Mouse (Mus musculus) embryo, embryonic 10.5 days (tissue): Measurements from ENCODE around the gene Coq7.

Source experiments
- DNase-seq: peaks from one replicate; pipeline ENCODE4 v3.0.0-alpha.2; 2015; ENCODE audit warnings: low spot score

The Coq7 gene

DNA sequence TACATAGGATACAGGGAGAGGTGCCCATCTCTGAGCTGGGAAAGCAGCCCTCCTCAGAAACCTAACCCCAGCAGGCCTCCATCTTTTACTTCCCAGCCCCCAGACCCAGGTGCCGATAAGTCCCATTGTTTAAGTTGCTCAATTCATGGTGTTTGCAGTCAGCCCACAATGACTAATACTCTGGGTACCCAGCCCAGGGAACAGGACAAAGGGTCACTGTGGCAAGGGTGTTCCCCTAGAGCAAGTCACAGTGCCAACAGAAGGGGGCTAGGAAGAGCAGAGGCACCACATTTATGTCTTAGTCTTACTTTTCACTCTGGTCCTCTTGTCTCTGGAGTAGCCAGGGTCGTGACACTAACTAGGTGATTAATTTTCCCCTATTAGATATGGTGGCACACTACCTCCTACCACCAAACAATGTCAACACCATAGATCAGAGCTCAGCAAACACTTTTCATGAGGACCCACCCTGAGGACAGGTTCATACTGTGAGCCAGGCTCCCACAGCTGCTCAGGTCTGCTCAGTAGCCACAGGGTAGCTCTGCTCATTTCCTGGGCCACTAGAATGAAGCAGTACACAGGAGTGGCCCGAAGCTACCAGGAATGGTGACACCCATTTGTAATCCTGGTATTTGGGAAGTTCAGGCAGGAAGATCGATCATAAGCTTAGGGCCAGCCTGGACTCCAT lies 38.1 kb downstream of the Coq7 start:
- no peak for DNase-seq

DNA sequence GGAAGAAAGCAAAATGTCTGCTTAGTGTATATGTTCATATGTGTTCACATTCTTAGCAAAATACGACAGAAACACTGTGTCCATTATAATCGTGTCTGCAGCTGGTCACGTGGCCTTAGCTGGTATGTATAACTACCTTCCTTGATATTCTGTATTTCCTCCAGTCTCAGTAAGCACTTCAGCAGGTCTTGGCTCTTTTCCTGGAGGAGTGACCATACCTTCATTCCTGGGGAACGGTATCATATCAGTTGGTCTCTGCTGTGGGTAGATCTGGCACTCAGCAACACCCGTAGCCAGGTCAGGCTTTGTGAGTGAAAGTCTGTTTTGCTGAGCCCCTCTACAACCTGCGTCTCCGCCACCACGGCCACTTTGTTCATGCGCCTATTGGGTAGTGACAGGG lies 39.3 kb downstream of the Coq7 start:
- DNase-seq, result no peak

DNA sequence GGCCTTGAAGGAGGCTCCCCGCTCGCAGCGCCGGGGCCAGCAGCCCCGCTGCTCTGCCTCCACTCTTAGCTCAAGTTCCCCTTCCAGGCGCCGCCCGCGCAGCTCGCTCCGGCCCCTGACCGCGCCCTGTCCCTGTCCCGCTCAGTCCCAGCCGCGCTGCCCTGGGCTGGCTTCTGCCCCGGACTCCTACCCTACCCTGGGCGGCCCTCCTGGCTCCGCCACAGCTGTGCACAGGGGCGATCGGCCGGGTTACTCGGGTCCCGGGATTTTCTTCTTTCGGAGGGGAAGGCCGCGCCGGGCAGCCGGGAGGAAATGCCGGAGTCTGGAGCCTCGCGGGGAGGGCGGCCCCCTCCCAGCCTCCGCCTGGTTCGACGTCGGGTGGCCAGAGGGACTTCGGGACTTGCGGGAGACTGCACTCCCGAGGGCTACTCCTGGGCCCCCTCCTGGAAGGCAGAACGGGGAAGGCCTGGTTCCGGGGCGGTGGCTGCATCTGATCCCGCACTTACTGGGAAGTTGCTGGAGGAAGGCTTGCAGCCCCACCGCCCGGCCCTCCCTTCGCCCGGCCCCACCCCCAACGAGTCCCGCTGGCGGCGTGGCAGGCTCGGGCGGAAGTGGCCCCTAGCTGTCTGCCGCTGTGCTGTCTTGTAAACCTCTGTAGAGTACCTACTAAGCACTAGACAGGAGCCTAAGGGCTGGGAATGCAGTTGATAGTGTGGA lies 41.6 kb downstream of the Coq7 start, which contains the start of gene Itpripl2:
TSS of gene Itpripl2 (minus strand) at position 545 of the 717 bp plus-strand sequence.
- DNase-seq, result peak; percentile 74

DNA sequence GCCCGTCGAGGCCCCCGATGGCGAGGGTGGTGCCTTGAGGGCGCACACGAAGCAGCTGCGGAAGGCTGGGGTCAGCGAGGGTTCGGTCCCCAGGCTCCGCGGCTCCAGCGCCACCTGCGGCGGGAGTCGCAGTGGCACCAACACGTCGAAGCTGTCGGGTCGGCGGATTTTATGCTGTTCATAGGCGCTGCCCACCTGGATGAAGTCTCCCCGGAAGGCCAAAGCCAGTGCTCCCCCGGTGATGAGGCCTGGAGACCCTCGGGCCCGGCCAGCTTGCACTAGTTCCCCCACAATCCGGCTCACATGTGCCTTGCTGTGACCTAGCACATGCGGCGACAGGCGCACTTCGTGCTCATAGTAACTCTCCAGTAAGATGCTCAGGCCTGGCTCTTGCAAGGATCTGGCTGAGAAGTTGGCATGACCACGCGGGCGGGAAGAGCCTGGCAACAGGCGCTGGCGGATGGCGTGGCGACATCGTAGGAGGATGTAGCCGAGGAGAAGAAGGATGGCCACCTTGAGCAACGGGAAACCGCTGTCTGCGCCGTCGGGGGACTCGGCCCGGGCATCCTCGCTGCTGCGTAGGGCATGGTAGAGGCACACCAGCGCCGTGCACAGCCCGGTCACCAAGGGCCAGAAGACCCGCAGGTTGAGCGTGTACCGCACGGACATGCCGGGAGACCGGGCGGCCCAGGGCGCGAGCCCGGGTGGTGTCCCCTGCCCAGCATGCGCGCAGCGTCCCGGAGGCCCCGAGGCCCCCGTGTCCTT lies 42.3 kb downstream of the Coq7 start:
- DNase-seq, result peak; percentile 44

GRCm38 (mm10) chr7:118489706-118490665 lies 43.2 kb downstream of the Coq7 start:
- no peak for DNase-seq

DNA sequence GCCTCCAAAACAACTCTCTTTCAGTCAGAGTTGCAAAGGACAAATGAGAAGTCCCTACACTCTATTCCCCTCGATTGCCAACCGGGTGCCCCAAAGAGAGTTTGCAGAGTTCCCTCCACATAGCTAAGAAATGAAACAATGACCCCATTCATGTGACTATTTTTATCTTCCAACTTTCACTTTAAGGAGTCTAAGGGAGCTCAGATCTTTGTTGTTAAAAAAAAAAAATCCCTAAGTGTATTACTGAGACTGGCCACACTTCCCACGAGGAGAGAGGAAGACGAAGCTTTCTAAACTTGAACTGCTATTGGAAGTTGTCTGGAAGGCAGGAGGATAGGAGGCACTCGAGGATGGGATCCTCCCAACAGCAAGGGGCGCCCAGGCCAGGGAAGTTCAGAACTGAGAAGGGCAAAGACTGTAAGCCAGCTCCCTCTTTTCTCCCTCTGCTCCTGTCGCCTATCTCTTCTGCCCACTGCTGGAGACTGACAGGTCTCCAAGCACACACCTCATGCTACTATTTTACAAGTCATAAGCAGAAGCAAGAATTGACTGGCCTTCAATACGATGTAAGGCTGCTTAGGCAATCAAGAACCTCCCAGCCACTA lies 45.0 kb downstream of the Coq7 start:
- no peak for DNase-seq

GRCm38 (mm10) chr7:118486917-118487316 lies 46.2 kb downstream of the Coq7 start:
- no peak for DNase-seq

DNA sequence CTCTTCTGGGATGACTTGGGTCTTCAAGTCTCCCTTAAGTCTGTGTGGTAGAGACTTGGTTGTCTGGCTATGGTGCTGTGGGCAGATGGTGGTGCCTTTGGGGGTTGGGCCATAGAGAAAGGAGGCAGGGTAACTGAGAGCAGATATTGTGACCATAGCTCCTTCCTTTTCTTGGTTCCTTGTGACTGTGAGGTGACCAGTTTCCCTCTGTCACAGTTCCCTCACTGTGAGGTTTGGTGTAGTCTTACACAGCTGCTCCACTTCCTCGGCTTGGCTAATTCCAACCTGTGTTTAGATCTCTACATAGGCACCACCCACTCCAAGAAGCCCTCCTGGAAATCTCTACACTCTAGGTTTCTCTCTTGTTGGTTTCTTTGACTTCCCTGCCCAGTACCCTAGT lies 49.2 kb downstream of the Coq7 start:
- DNase-seq, result no peak

DNA sequence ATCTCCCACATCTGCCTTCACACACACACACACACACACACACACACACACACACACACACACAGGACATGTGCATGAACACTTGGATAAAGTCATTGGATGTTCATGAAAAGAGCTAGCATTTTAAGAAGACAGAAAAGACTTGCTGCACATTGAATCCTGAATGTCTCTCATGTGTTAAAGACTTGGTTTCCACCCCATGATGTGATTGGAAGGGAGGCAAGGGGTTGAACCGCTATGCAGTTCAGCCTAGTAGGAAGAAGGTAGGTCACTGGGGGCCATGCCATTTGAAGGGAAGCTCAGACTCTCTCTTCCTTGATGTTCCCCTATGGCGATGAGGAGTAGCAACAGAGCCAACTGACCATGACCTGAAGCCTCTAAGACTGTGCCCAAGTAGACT lies 51.2 kb downstream of the Coq7 start:
- no peak for DNase-seq

DNA sequence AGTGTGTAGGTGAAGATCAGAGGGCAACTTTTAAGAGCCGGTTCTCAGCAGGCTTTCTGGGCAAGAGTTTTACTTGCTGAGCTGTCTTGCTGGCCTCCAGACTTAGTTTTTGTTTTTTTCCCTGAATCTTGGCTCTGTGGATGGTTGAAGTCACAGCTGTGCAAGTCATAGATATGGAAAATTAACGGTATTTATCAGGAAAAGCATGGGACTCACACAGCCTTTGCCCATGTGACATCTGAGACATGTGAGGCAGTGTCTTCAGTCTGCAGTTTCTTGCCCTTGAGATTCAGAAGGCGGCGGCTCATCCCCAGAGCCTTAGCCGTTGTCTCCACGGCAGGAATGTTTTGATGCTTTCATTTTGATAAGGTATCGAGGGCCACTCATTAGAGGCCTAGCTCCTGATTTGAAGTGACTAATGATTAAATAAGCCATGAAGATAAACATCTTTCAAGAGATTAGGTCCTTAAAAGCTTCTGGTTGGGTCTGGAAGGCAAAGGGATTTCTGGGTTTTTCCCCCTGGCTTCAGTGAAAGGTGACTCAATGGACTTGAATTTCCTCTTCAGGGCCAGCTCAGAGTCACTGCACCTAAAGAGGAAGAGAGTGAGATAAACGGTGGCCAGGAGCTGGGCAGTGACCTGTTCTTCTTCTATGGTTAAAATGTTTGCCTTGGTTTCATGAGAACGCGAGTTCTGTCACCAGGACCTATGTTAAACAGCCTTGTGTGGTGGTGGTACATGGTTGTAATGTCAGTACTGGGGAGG lies 51.9 kb downstream of the Coq7 start:
- no peak for DNase-seq

DNA sequence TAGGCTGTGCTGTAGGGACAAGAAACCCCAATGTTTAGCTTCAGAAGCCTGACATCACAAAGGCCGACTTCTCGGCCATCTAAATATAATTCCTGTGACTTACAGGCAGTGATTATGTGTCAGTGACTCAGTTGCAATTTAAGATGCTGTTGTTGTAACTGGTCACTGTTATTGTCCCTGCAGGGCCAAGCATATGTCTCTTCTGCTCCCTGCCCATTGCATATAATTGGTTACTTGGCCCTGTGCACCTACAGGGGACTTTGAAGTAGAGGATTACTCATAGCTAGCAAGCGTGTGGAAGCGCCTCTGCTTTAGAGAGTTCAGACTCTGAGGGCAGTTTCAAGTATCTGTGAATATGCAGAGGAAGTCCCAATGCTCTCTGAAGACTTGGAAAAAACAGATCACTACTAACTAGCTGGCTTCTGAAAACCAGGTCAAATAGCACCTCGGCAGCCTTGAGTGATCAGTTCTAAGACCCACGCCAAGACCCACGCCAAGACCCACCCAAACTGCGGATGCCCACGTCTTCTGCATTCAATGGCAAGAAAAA lies 52.9 kb downstream of the Coq7 start:
- DNase-seq, result no peak

- no peak for DNase-seq
These were observed 54.3 kb downstream of the Coq7 start for GRCm38 (mm10) chr7:118478835-118479312.

DNA sequence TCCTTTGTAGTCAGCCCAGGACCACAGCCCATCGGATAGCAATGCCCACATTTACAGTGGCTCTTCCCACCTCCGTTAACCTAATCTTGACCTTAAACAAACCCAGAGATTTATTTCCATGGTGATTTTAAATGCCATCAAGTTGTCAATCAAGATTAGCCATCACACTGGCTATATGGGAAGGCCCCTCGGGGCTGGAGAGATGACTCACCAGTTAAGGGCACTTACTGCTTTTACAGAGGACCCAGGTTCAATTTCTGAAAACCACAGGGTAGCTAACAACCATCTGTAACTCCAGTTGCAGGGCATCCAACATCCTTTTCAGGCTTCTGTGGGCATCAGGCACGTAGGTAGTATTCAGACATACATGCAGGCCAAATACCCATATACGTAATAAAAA lies 56.7 kb downstream of the Coq7 start:
- no peak for DNase-seq

- DNase-seq, result no peak
These were observed 58.0 kb downstream of the Coq7 start for GRCm38 (mm10) chr7:118475008-118475705.

- DNase-seq, result no peak
These were observed 60.3 kb downstream of the Coq7 start for GRCm38 (mm10) chr7:118472886-118473285.

DNA sequence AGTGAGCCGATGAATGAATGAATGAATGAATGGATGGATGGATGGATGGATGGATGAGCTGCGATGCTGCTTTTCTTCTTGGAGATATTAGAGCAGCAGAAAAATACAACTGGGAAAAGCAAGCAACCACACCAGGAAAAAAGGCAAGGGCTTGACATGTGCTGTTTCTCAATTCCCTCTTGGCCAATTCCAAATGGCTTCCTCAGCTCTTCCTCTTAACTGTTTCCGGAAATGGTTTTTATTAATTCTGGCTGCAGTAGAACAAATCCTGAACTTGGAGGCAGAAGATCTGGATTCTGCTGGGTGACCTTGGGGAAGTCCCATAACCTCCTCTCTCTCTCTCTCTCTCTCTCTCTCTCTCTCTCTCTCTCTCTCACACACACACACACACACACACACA lies 65.1 kb downstream of the Coq7 start:
- no peak for DNase-seq

GRCm38 (mm10) chr7:118464432-118464831 lies 68.7 kb downstream of the Coq7 start:
- DNase-seq, result no peak

DNA sequence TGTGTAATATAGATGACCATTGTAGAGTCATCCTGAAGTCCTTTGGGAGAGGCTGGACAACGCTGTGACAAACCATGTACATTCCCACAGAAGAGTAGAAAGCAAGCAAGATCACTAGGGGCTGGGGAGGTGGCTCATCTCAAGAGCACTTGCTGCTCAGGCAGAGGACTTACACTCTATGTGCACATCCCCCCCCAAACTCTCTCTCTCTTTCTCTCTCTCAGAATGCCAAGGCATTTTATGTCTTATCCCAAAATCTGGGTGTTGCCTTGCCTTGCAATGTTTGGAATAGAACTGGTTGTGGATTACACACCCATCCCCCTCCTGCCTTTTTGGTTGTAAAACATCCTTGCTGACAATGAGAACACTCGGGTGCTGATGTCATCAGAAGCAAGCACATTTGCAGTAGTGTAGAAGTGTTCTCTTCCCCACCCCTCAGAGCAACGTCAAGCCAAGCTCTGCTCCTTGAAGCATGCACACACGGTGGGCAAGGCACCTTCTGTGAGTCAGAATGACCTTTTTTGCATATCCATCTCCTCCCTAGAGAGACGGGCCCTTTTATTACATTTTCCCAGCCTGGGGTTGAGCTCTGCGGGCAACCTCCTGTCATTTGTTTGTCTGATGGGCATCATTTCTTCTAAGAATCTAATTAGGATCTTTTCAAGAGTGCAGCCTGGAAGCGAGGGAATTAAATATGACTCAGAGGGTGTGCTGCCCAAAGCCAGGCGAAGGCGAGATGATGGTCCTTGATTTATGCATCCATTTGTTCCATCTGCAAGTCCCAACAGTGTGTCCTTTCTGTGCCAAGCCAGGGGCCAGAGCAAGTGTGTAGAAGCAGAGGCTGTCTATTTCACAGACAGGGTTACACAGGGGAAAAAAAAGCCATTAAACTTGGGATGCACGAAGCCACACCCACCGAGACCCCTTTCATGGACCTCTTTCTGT lies 70.1 kb downstream of the Coq7 start:
- no peak for DNase-seq
